Mouse (Mus musculus) liver, embryonic 11.5 days (tissue): ENCODE results near the gene Hspb2. TPM values are rescaled to one million over a fixed set of nuclear protein-coding genes. Genes with fewer than 3 reads are reported as not detected.

Experiments
- ATAC-seq: fragments of 200-750 bp; cut with Nextera tagmentation; replicated peaks from 2 replicates; pipeline ENCODE4 v1.8.0; 2017; ENCODE audit warnings: moderate number of reproducible peaks, mild to moderate bottlenecking, moderate TSS enrichment, moderate library complexity; ENCODE audit not compliant: low FRiP score
- DNase-seq: peaks from one replicate; pipeline ENCODE4 v3.0.0-alpha.2; 2017; ENCODE audit warnings: low spot score
- H3K27ac ChIP-seq: fragments of 300-500 bp; sonication (generic); 2 replicates; pipeline ENCODE4 v1.5.1; 2014; ENCODE audit warnings: mild to moderate bottlenecking, low read depth, low read length, control low read depth
- H3K27me3 ChIP-seq: fragments of 300-500 bp; sonication (generic); replicated peaks from 2 replicates; pipeline ENCODE4 v1.6.1; 2014; ENCODE audit warnings: low read length, mixed read lengths; ENCODE audit not compliant: control insufficient read depth, insufficient read depth
- H3K36me3 ChIP-seq: fragments of 300-500 bp; sonication (generic); 2 replicates; pipeline ENCODE4 v1.6.1; 2014; ENCODE audit warnings: mild to moderate bottlenecking, low read length, moderate library complexity, mixed read lengths; ENCODE audit not compliant: control insufficient read depth, insufficient read depth
- H3K4me1 ChIP-seq: fragments of 300-500 bp; sonication (generic); replicated peaks from 2 replicates; pipeline ENCODE4 v1.6.1; 2014; ENCODE audit warnings: low read length, mixed read lengths; ENCODE audit not compliant: control insufficient read depth, insufficient read depth
- H3K4me2 ChIP-seq: fragments of 300-500 bp; sonication (generic); 2 replicates; pipeline ENCODE4 v1.6.1; 2014; ENCODE audit warnings: mild to moderate bottlenecking, control low read depth, moderate library complexity
- H3K4me3 ChIP-seq: fragments of 300-500 bp; sonication (generic); 2 replicates; pipeline ENCODE4 v1.5.1; 2014; ENCODE audit warnings: low read depth, low read length, control low read depth
- H3K9ac ChIP-seq: fragments of 300-500 bp; sonication (generic); 2 replicates; pipeline ENCODE4 v1.6.1; 2014; ENCODE audit warnings: low read depth, low read length, control low read depth
- H3K9me3 ChIP-seq: fragments of 300-500 bp; sonication (generic); 2 replicates; pipeline ENCODE4 v1.6.1; 2016; ENCODE audit warnings: low read length, inconsistent platforms, mixed read lengths; ENCODE audit not compliant: control insufficient read depth
- WGBS: fragments of 180-500 bp; shearing (Covaris S2); extraction: QIAGEN DNeasy Blood & Tissue Kit; methylation state at CpG from one replicate; pipeline ENCODE4 v1.1.7; 2014; 5-methylcytosine and 5-hydroxymethylcytosine counted together
- polyA plus RNA-seq: library from polyadenylated mRNA; unstranded; fragments of >200 nt; fragmentation: Nextera tagmentation; extraction: Ambion mirVana; gene quantifications from 2 replicates; pipeline ENCODE4 v1.2.1, GENCODE M21; 2014

The Hspb2 gene
- 1.3 and 2.3 TPM in 2 replicates for polyA plus RNA-seq

GRCm38 (mm10) chr9:50752054-50752602 is at the start of gene Hspb2:
Hspb2 (minus strand) TSS chr9:50752354.
- Histone ChIP-seq H3K27ac (no peak within 1 kb of the TSS), H3K4me1 (0 out of 2 replicates have a peak, but pooled peaks cover 2% of the 10 kb centered on the region), H3K4me3 (no peak within 1 kb of the TSS), H3K27me3 (peaks cover 9% of the 10 kb centered on the region; the same call in 1 of the 2 replicates), H3K4me2 (no peak within 1 kb of the TSS; the same call in 1 of the 2 replicates), H3K9me3 (no peaks in the 10 kb centered on the region), H3K9ac (no peak within 1 kb of the TSS), H3K36me3 (no peaks in the 10 kb centered on the region)
- ATAC-seq (no peak), DNase-seq (peak; percentile 30)
- WGBS: 76% methylated on average over 14 of the region's 14 CpGs

- peaks cover 4% of the 10 kb centered on the region for H3K36me3 ChIP-seq
- H3K4me1 ChIP-seq: peaks cover 13% of the 10 kb centered on the region
- H3K4me3 ChIP-seq: no peak overlapping the region
- ATAC-seq (peak; percentile 56; the same call in 1 of the 2 replicates), DNase-seq (no peak)
- no peaks in the 10 kb centered on the region for H3K27me3 ChIP-seq
- no peak overlapping the region for H3K27ac ChIP-seq
- H3K9ac ChIP-seq: no peak overlapping the region
- 60% methylated on average over 2 of the region's 2 CpGs for WGBS
- H3K4me2 ChIP-seq: no peak overlapping the region
- H3K9me3 ChIP-seq: no peaks in the 10 kb centered on the region
Observed at GRCm38 (mm10) chr9:50800985-50801384, 48.8 kb upstream of the Hspb2 start.

- 84% methylated on average over 5 of the region's 5 CpGs for WGBS
- Histone ChIP-seq H3K9me3 (no peaks in the 10 kb centered on the region), H3K4me2 (no peak overlapping the region), H3K4me1 (peaks cover 7% of the 10 kb centered on the region; the same call in 1 of the 2 replicates), H3K27ac (no peak overlapping the region), H3K4me3 (no peak overlapping the region), H3K27me3 (no peaks in the 10 kb centered on the region), H3K36me3 (peaks cover 7% of the 10 kb centered on the region; the same call in 1 of the 2 replicates), H3K9ac (no peak overlapping the region)
- ATAC-seq: no peak
- no peak for DNase-seq
Observed at GRCm38 (mm10) chr9:50798368-50798767, 46.2 kb upstream of the Hspb2 start.

- Histone ChIP-seq H3K9ac (no peak overlapping the region), H3K4me3 (no peak overlapping the region), H3K4me2 (no peak overlapping the region), H3K4me1 (0 out of 2 replicates have a peak, but pooled peaks cover under 1% of the 10 kb centered on the region), H3K9me3 (no peaks in the 10 kb centered on the region), H3K27me3 (no peaks in the 10 kb centered on the region), H3K36me3 (peaks cover 8% of the 10 kb centered on the region; the same call in 1 of the 2 replicates), H3K27ac (no peak overlapping the region)
- 92% methylated on average over 7 of the region's 7 CpGs for WGBS
- ATAC-seq (no peak), DNase-seq (no peak)
Observed at GRCm38 (mm10) chr9:50797641-50798040, 45.5 kb upstream of the Hspb2 start.

- peaks cover 7% of the 10 kb centered on the region; the same call in 1 of the 2 replicates for H3K36me3 ChIP-seq
- no peaks in the 10 kb centered on the region for H3K27me3 ChIP-seq
- DNase-seq (no peak), ATAC-seq (no peak)
- H3K27ac ChIP-seq: no peak overlapping the region
- H3K9me3 ChIP-seq: no peaks in the 10 kb centered on the region
- no peaks in the 10 kb centered on the region for H3K4me1 ChIP-seq
- H3K4me3 ChIP-seq: no peak overlapping the region
- WGBS: 91% methylated on average over 8 of the region's 8 CpGs
- no peak overlapping the region for H3K4me2 ChIP-seq
- no peak overlapping the region for H3K9ac ChIP-seq
Observed at GRCm38 (mm10) chr9:50796776-50797175, 44.6 kb upstream of the Hspb2 start.

- H3K36me3 ChIP-seq: peaks cover 9% of the 10 kb centered on the region; the same call in 1 of the 2 replicates
- ATAC-seq (no peak), DNase-seq (no peak)
Observed at GRCm38 (mm10) chr9:50795266-50795665, 43.1 kb upstream of the Hspb2 start.

GRCm38 (mm10) chr9:50782155-50782554 is 30.0 kb upstream of the Hspb2 start:
- Histone ChIP-seq H3K4me1 (no peaks in the 10 kb centered on the region), H3K4me3 (no peak overlapping the region), H3K27me3 (no peaks in the 10 kb centered on the region), H3K9ac (no peak overlapping the region), H3K27ac (no peak overlapping the region), H3K9me3 (no peaks in the 10 kb centered on the region), H3K36me3 (peaks cover 28% of the 10 kb centered on the region), H3K4me2 (no peak overlapping the region)
- ATAC-seq (no peak), DNase-seq (peak; percentile 42)
- WGBS: 70% methylated on average over 2 of the region's 2 CpGs

More at GRCm38 (mm10) chr9:50795266-50795665, 43.1 kb upstream of the Hspb2 start:
- Histone ChIP-seq H3K27me3 (no peaks in the 10 kb centered on the region), H3K4me1 (no peaks in the 10 kb centered on the region), H3K4me3 (no peak overlapping the region), H3K4me2 (no peak overlapping the region), H3K9me3 (no peaks in the 10 kb centered on the region), H3K9ac (no peak overlapping the region), H3K27ac (no peak overlapping the region)
- 92% methylated on average over 3 of the region's 3 CpGs for WGBS

- H3K27me3 ChIP-seq: no peaks in the 10 kb centered on the region
- H3K27ac ChIP-seq: no peak overlapping the region
- peak overlapping the region; percentile 80 for H3K9ac ChIP-seq
- no peak for DNase-seq
- H3K36me3 ChIP-seq: peaks cover 8% of the 10 kb centered on the region
- peaks cover 15% of the 10 kb centered on the region for H3K4me1 ChIP-seq
- H3K9me3 ChIP-seq: no peaks in the 10 kb centered on the region
- H3K4me3 ChIP-seq: peak overlapping the region; percentile 89
- peak overlapping the region; percentile 84 for H3K4me2 ChIP-seq
- WGBS: 60% methylated on average over 11 of the region's 11 CpGs
- ATAC-seq: no peak
Observed at GRCm38 (mm10) chr9:50776162-50776760, 24.1 kb upstream of the Hspb2 start.
